Mouse (Mus musculus) bone marrow macrophage, adult 2 months (primary cell): ENCODE data around the gene Stoml1.

Source experiments
- CTCF ChIP-seq: IDR thresholded peaks from 2 replicates; pipeline ENCODE4 v1.5.1; 2012; ENCODE audit warnings: low read depth, mild to moderate bottlenecking, low read length, moderate library complexity
- POLR2A ChIP-seq: IDR thresholded peaks from 2 replicates; pipeline ENCODE4 v1.6.1; 2012; ENCODE audit warnings: mild to moderate bottlenecking, low read depth, low read length, borderline replicate concordance

- no peak for TF ChIP-seq CTCF
- no peak for TF ChIP-seq POLR2A
Measured at GRCm38 (mm10) chr9:58272068-58272541, 19.1 kb downstream of the Stoml1 start.
